Mouse (Mus musculus) heart, embryonic 13.5 days (tissue): ENCODE measurements around the gene Kcnq1. TPM values are rescaled to one million over a fixed set of nuclear protein-coding genes. Genes with fewer than 3 reads are reported as not detected.

Experiments used
- ATAC-seq: fragments of 200-750 bp; cut with Nextera tagmentation; 2 replicates; pipeline ENCODE4 v1.8.0; 2017; ENCODE audit warnings: moderate TSS enrichment; ENCODE audit not compliant: insufficient number of reproducible peaks, low FRiP score, low TSS enrichment; ENCODE audit errors: extremely low read depth
- H3K27ac ChIP-seq: fragments of 300-500 bp; sonication (generic); replicated peaks from 2 replicates; pipeline ENCODE4 v1.5.1; 2015; ENCODE audit warnings: moderate library complexity, mild to moderate bottlenecking, inconsistent platforms
- H3K27me3 ChIP-seq: fragments of 300-500 bp; sonication (generic); replicated peaks from 2 replicates; pipeline ENCODE4 v1.6.1; 2015; ENCODE audit warnings: mild to moderate bottlenecking, inconsistent platforms
- H3K36me3 ChIP-seq: fragments of 300-500 bp; sonication (generic); 2 replicates; pipeline ENCODE4 v1.6.1; 2015; ENCODE audit warnings: mild to moderate bottlenecking, inconsistent platforms
- H3K4me1 ChIP-seq: fragments of 300-500 bp; sonication (generic); 2 replicates; pipeline ENCODE4 v1.6.1; 2015; ENCODE audit warnings: inconsistent platforms
- H3K4me2 ChIP-seq: fragments of 300-500 bp; sonication (generic); 2 replicates; pipeline ENCODE4 v1.6.1; 2015; ENCODE audit warnings: inconsistent platforms, mild to moderate bottlenecking, moderate library complexity
- H3K4me3 ChIP-seq: fragments of 300-500 bp; sonication (generic); 2 replicates; pipeline ENCODE4 v1.5.1; 2015; ENCODE audit warnings: moderate library complexity, mild to moderate bottlenecking, inconsistent platforms
- H3K9ac ChIP-seq: fragments of 300-500 bp; sonication (generic); 2 replicates; pipeline ENCODE4 v1.6.1; 2015; ENCODE audit warnings: inconsistent platforms, mild to moderate bottlenecking, moderate library complexity
- H3K9me3 ChIP-seq: fragments of 300-500 bp; sonication (generic); 2 replicates; pipeline ENCODE4 v1.6.1; 2016; ENCODE audit warnings: inconsistent platforms
- WGBS: fragments of 180-500 bp; shearing (Covaris S2); methylation state at CpG from one replicate; pipeline ENCODE4 v1.1.7; 2015; ENCODE audit warnings: mixed read lengths; 5-methylcytosine and 5-hydroxymethylcytosine counted together
- polyA plus RNA-seq: library from polyadenylated mRNA; unstranded; fragments of >200 nt; fragmentation: Nextera tagmentation; extraction: Ambion mirVana; gene quantifications from 2 replicates; pipeline ENCODE4 v1.2.1, GENCODE M21; 2015

Gene Kcnq1
- polyA plus RNA-seq, 1 experiment from 2014 or later: 15.6 TPM

DNA sequence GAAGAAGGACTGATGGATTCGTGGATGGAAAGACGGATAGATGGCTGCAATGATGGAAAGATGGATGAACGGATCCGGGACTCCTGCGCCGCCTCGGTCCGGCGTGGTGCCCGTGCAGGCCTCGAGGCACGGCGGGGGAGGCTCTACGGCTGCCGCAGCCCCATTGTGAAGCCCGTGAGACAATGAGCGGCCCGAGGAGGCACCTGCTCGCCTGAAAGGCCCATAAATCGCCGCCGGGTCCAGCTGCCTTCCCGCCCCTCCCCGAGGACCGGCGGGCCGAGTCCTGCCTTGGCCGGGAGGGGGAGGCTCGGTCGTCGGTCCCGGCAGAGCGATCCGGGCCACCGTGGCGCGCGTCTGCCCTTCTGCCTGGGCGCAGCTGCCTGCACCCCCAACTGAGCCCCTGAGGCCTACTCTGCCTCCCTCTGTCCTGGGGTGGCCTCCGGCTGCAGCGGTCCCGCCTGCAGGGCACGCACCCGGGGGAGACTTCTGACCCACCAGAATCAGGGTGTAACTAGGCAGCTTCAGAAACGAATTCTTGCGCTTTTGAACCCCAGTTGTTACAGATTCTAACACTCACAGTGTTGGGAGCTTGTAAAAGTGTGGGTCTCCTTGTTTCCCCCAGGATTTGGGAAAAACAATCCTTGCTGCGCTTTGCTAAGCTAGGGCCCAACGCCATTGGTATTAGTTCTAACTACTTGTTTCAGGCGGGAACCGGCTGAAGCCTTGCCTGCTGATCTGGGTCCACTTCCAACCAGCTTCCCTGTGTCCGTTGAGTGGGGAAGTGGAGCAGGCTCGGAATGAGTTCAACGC, 339.7 kb downstream of the Kcnq1 start:
- H3K9me3 ChIP-seq: no peaks in the 10 kb centered on the region
- peak overlapping the region; percentile 78 for H3K9ac ChIP-seq
- H3K36me3 ChIP-seq: no peaks in the 10 kb centered on the region
- no peak; the same call in 1 of the 2 replicates for ATAC-seq
- peak overlapping the region; percentile 54 for H3K4me3 ChIP-seq
- H3K27me3 ChIP-seq: peaks cover 69% of the 10 kb centered on the region
- peaks cover 19% of the 10 kb centered on the region for H3K4me1 ChIP-seq
- no peak overlapping the region; the same call in 1 of the 2 replicates for H3K27ac ChIP-seq
- WGBS: 9% methylated on average over 53 of the region's 53 CpGs
- peak overlapping the region; percentile 76 for H3K4me2 ChIP-seq

DNA sequence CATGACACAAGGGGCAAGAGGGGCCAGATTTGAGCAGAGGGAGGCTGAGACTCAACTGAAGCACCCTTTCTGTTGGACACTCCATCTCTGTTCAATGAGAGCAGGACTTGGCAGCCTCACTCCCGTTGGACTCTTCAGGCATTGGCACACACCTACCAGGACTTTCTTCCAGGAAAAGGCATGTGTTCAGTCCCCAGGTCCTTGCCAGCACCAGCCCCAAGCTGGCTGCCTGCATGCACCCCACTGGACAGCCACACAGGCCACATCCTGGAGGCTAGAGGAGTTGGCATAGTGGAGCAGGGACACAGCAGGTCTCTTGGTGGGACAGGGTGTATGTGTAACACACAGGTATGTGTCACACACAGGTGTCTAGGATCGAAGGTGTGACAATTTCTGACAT, 341.0 kb downstream of the Kcnq1 start:
- H3K9me3 ChIP-seq: no peaks in the 10 kb centered on the region
- H3K4me1 ChIP-seq: peaks cover 19% of the 10 kb centered on the region
- no peak overlapping the region for H3K4me2 ChIP-seq
- H3K27me3 ChIP-seq: peaks cover 64% of the 10 kb centered on the region
- ATAC-seq: no peak
- no peak overlapping the region for H3K4me3 ChIP-seq
- no peaks in the 10 kb centered on the region for H3K36me3 ChIP-seq
- H3K9ac ChIP-seq: no peak overlapping the region
- 72% methylated on average over 2 of the region's 2 CpGs for whole genome bisulfite sequencing
- H3K27ac ChIP-seq: no peak overlapping the region

DNA sequence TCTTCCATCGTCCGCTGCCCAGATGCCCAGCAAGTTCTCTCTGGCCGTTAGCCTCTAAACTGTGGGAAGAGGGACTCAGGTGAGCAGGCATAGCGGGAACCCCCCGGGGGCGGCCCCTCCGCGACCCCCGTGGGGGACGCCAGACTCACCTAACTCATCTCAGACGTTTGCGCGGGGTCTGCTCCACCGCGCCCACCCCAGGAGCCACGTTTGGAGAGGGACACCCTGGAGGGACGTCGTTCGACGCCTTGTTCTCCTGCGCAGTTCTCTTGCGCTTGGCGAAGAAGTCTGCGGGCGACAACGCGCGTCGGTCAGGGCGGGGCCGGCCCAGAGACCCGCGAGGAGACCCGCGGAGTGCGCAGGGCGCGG, 352.8 kb downstream of the Kcnq1 start:
- H3K9me3 ChIP-seq: peaks cover 21% of the 10 kb centered on the region
- no peak for ATAC-seq
- no peaks in the 10 kb centered on the region; the same call in 1 of the 2 replicates for H3K27me3 ChIP-seq
- peaks cover 22% of the 10 kb centered on the region for H3K4me1 ChIP-seq
- H3K27ac ChIP-seq: peak overlapping the region; percentile 80
- H3K9ac ChIP-seq: peak overlapping the region; percentile 88
- H3K36me3 ChIP-seq: peaks cover 3% of the 10 kb centered on the region; the same call in 1 of the 2 replicates
- WGBS: 19% methylated on average over 38 of the region's 38 CpGs
- peak overlapping the region; percentile 79 for H3K4me2 ChIP-seq
- H3K4me3 ChIP-seq: peak overlapping the region; percentile 71

DNA sequence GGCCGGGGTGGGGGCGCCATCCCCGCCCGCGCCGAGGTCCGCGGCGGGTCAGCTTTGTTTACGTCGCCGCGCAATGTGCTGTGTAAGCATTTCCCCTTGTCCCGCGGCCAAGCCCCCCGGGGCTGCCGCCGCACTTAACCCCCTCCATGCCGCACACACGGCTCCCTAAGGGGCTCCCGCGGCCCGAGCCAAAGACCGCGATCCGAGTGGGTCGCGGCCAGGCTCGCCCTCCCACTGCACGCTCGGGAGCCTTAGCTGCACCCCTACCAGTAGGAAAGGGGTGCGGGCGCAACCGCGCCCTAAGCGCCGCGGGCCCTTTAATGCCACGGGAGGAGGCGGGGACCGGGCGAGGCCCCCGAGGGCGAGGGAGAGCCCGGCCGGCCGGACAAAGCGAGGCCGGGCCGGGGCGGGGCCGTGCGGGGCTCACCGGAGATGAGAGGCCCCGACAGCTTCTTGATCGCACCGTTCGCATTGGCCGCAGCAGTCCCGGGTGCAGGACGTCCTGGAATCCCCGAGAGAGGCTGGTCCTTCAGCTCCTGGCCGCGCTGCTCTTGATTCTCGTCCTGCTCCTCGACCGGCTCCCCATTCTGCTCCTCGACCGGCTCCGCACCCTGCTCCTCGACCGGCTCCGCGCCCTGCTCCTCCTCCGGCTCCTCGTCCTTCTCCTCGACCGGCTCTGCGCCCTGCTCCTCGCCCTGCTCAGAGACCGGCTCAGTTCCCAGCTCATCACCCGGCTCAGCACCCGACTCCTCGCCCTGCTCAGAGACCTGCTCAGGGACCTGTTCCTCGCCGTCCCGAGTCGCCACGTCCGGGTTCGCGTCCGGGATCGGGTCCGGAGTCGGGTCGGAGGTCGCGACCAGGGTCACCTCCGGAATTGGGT, 353.4 kb downstream of the Kcnq1 start:
- Histone ChIP-seq H3K4me2 (peak overlapping the region; percentile 79), H3K27ac (peak overlapping the region; percentile 80), H3K4me3 (peak overlapping the region; percentile 71), H3K36me3 (peaks cover 3% of the 10 kb centered on the region; the same call in 1 of the 2 replicates), H3K9me3 (peaks cover 21% of the 10 kb centered on the region), H3K4me1 (peaks cover 28% of the 10 kb centered on the region), H3K27me3 (no peaks in the 10 kb centered on the region; the same call in 1 of the 2 replicates), H3K9ac (peak overlapping the region; percentile 88)
- ATAC-seq: no peak
- 19% methylated on average over 100 of the region's 100 CpGs for WGBS

DNA sequence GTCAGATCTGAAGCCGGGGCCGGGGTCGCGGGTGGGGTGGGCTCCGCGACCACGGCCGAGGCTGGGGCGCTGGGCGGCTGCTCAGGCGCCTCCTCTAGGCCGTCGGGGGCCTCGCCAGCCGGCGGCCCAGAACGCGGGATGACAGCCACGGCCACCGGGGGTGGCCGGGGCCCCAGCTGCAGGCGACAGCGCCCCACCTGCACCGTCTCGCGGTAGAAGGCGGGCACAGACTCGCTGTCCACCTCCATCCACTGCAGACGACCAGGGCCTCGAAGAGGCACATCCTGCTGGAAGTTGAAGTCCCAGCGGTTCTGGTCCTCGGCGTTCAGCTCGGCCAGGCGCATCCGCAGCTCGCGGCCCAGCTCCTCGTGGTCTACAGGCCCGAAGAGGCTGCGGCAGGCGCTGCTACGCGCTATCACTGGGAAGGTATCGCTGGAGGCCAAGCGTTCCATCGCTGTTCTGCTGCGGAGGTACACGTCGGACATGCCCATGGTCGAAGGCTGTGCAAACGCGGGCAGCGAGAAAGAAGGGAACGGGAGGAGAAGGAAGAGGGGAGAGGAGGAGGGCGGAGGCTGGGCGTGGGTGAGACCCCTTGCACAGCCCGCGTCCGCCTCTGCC, 354.2 kb downstream of the Kcnq1 start:
- Histone ChIP-seq H3K4me1 (peaks cover 36% of the 10 kb centered on the region), H3K4me3 (peak overlapping the region; percentile 71), H3K27me3 (peaks cover 2% of the 10 kb centered on the region; the same call in 1 of the 2 replicates), H3K9me3 (peaks cover 21% of the 10 kb centered on the region), H3K27ac (peak overlapping the region; percentile 80), H3K4me2 (peak overlapping the region; percentile 79), H3K9ac (peak overlapping the region; percentile 88), H3K36me3 (peaks cover 3% of the 10 kb centered on the region; the same call in 1 of the 2 replicates)
- WGBS: 33% methylated on average over 60 of the region's 60 CpGs
- ATAC-seq: no peak

DNA sequence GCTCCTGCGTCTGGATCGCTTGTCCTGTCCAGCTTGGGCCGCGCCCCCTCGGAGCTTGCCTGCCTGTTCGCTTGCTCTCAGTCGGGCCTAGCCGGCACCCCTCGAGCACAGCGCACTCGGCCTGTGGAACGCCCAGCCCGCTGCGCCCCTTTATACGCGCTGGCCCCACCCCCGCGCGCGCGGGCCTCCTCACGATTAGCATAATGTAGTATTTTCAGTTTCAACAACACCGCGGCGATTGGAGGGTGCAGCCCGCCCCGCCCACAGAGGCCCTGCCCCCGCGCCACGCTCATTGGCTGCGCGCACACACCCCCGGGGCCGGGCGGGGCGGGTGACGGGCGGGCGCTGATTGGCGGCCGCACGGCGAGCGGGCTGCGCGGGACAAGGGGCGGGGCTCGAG, 354.7 kb downstream of the Kcnq1 start, which contains the start of gene Cdkn1c:
Cdkn1c (minus strand) TSS at position 177 of the 400 bp plus-strand sequence.
- peak within 1 kb of the TSS; percentile 80 for H3K27ac ChIP-seq
- peaks cover 41% of the 10 kb centered on the region for H3K4me1 ChIP-seq
- peak; percentile 76 for ATAC-seq
- peaks cover 3% of the 10 kb centered on the region; the same call in 1 of the 2 replicates for H3K36me3 ChIP-seq
- H3K4me3 ChIP-seq: peak within 1 kb of the TSS; percentile 71
- peak within 1 kb of the TSS; percentile 88 for H3K9ac ChIP-seq
- H3K9me3 ChIP-seq: peaks cover 21% of the 10 kb centered on the region
- WGBS: 24% methylated on average over 39 of the region's 48 CpGs
- H3K27me3 ChIP-seq: peaks cover 7% of the 10 kb centered on the region; the same call in 1 of the 2 replicates
- peak within 1 kb of the TSS; percentile 79 for H3K4me2 ChIP-seq

DNA sequence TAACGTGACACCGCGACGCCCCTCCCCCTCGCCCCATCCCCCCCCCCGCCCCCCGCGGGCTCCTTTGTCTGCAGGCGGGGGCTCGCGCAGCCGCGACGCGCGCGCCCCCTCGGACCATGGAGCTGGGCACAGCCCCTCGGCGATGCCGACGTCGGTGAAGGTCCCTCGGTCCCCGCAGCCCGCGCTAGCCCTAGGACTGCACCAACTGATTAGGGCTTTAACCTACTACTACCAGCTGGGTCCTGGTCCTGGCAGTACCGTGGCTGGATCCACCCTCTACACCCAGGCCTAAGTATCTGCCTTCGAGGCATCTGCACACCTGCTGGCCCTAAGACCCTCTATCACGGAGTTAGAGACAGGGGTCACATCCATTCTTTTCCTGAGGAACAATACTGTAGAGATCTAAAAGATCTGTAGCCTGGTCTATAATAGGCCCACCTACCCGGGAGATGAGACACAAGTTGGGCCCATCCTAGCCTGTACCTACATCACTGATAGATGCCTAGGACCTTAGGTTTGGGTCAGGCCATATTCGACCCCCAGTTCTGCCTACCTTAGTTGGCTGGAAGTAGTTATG, 355.2 kb downstream of the Kcnq1 start:
- Histone ChIP-seq H3K4me1 (peaks cover 46% of the 10 kb centered on the region), H3K4me2 (peak overlapping the region; percentile 79), H3K27me3 (peaks cover 10% of the 10 kb centered on the region; the same call in 1 of the 2 replicates), H3K36me3 (peaks cover 3% of the 10 kb centered on the region; the same call in 1 of the 2 replicates), H3K27ac (peak overlapping the region; percentile 72), H3K4me3 (peak overlapping the region; percentile 71), H3K9me3 (peaks cover 21% of the 10 kb centered on the region), H3K9ac (peak overlapping the region; percentile 72)
- 29% methylated on average over 15 of the region's 32 CpGs for WGBS
- ATAC-seq: 0 out of 2 replicates have a peak, but pooled peaks have one; percentile 3

DNA sequence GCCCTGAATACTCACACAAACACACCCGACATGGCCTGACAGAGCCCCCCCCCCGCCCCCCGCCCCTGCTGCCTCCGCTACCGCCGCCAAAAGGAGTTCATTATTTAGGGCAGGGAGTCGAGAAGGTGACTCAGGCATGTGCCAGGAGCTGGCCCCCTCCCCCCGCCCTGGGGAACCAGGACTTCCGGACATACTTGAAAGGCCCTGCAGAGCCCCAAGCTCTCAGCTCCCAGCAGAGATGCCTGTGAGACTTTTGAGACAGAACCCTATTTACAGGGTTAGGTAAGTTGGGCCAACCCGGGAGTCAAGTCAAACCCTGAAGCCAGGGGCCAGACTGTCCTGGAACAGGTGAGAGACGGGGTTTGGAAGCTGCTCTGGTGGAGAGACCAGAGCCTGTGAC, 355.8 kb downstream of the Kcnq1 start:
- ATAC-seq: no peak
- peaks cover 3% of the 10 kb centered on the region; the same call in 1 of the 2 replicates for H3K36me3 ChIP-seq
- H3K9ac ChIP-seq: peak overlapping the region; percentile 72
- H3K27me3 ChIP-seq: peaks cover 10% of the 10 kb centered on the region; the same call in 1 of the 2 replicates
- H3K9me3 ChIP-seq: peaks cover 21% of the 10 kb centered on the region
- WGBS: 44% methylated on average over 11 of the region's 11 CpGs
- peaks cover 48% of the 10 kb centered on the region for H3K4me1 ChIP-seq
- H3K27ac ChIP-seq: peak overlapping the region; percentile 72
- peak overlapping the region; percentile 71; the same call in 1 of the 2 replicates for H3K4me3 ChIP-seq
- peak overlapping the region; percentile 79 for H3K4me2 ChIP-seq

DNA sequence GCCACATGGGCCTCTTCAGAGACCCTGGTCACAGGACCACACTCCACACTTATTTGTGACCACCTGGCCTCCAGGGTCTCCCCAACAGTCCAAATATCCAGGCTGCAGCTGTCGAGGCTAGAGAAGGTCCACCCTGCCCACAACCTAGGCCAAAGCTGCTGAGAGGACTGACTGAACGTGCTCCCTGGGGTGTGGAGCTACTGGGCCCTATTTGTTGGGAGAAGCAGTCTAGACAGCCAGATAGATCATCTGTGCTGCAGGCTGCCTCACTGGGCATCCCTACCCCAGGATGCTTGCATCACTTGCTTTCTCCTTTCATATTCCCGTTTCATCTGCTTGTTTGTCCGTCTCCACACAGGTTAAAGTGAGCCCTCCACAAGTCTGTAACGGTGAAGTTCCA, 356.4 kb downstream of the Kcnq1 start:
- Histone ChIP-seq H3K27ac (no peak overlapping the region), H3K4me1 (peaks cover 48% of the 10 kb centered on the region)
- WGBS: 66% methylated on average over 5 of the region's 5 CpGs

DNA sequence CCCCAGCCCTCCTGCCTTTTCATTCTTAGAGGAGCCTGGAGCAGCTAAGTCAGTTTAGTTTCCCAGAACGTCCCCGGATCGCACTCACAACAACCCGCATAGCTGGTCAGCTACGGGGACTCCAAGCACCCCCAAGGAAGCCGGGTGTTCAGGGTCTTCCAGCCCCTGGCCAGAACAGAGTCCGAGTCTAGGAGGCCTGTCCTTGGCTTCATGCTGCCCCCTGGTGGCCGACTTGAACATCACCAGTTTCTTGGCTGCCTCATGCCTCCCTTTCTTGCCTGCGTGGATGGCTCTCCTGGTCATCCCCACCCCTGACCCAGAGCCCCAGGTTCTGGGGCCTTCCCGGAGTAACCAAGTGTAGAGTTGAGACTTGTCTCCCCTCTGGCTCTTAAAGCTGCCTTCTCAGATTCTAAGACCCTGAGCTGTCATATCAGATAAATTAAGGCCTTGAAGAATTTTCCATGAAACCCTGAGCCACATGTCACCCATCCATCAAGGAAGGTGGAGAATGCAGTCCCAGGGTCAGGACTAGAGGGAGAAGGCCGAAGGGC, 357.8 kb downstream of the Kcnq1 start:
- H3K4me3 ChIP-seq: no peak overlapping the region
- no peaks in the 10 kb centered on the region for H3K36me3 ChIP-seq
- peaks cover 13% of the 10 kb centered on the region; the same call in 1 of the 2 replicates for H3K27me3 ChIP-seq
- peaks cover 21% of the 10 kb centered on the region for H3K9me3 ChIP-seq
- WGBS: 24% methylated on average over 11 of the region's 11 CpGs
- peak overlapping the region; percentile 81 for H3K9ac ChIP-seq
- H3K4me2 ChIP-seq: peak overlapping the region; percentile 82
- peak overlapping the region; percentile 30; the same call in 1 of the 2 replicates for H3K27ac ChIP-seq
- peaks cover 48% of the 10 kb centered on the region for H3K4me1 ChIP-seq
- ATAC-seq: no peak

More for the DNA sequence above, 356.4 kb downstream of the Kcnq1 start:
- H3K36me3 ChIP-seq: peaks cover 3% of the 10 kb centered on the region; the same call in 1 of the 2 replicates
- ATAC-seq: no peak
- no peak overlapping the region for H3K4me3 ChIP-seq
- H3K9ac ChIP-seq: no peak overlapping the region
- H3K9me3 ChIP-seq: peaks cover 21% of the 10 kb centered on the region
- H3K27me3 ChIP-seq: peaks cover 13% of the 10 kb centered on the region; the same call in 1 of the 2 replicates
- H3K4me2 ChIP-seq: no peak overlapping the region
